Mouse (Mus musculus): ENCODE measurements at regions not wholly inside any gene's neighbourhood (a gene's known extent, or its start where the extent isn't known, plus 50 kb on each side); places are given as distances from the start of the nearest gene placed in this dataset.

DNA sequence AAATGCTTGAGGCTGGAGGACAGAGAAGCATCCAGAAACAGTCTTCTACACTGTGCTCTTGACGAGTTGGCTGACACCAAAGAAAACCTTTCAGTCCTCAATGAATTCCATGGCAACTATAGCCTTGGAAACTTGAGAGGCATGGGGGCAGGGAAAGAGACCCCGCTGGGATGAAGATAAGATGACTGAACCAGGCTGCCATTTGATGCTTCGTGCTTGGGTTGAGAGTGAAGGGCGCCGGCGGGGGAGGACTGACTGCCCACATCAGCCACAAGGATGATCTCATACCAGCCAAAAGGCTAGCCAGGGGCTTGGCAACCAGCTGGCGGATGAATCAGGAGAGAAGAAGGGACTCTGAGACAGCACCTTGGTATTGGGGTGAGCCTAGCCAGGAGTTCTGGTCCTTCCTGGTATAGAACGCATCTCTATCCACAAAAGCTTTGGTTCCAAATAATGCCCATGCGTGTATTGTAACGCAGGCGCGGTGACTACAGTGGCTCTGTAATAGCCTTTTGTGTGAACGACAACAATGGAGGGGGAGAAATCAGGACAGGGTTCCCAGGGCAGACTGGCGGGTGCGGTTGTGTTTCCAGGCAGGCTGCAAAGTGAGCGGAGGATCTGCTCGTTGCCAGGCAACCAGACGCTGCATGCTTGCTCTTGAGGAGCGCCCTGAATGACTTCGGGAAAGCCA is 55.0 kb upstream of the Dars start:
- H3K9ac ChIP-seq (replicated peaks; ENCODE audit: low read depth, low read length) = peak overlapping the region; percentile 44; the same call in 1 of the 2 replicates
- H3K36me3 ChIP-seq (ENCODE audit: control insufficient read depth, insufficient read depth) = no peaks in the 10 kb centered on the region
- no peaks in the 10 kb centered on the region for H3K9me3 ChIP-seq (ENCODE audit: control insufficient read depth, low read length)
- H3K27me3 ChIP-seq (replicated peaks; ENCODE audit: control insufficient read depth, insufficient read depth, low read length) = no peaks in the 10 kb centered on the region
- peak overlapping the region; percentile 69 for H3K4me2 ChIP-seq (ENCODE audit: low read length)
- H3K4me1 ChIP-seq (replicated peaks; ENCODE audit: control insufficient read depth, insufficient read depth, low read length) = peaks cover 15% of the 10 kb centered on the region
- peak overlapping the region; percentile 57 for H3K27ac ChIP-seq (ENCODE audit: low read length)
- H3K4me3 ChIP-seq (replicated peaks; ENCODE audit: low read length) = peak overlapping the region; percentile 40
- peak; percentile 93 for ATAC-seq
- WGBS = under 1% methylated on average over 20 of the region's 20 CpGs

GRCm38 (mm10) chr1:128470786-128471185 is 53.6 kb upstream of the Dars start:
- Histone ChIP-seq H3K9me3 (ENCODE audit: control insufficient read depth, low read length) (no peaks in the 10 kb centered on the region), H3K27ac (ENCODE audit: low read length) (no peak overlapping the region), H3K4me2 (ENCODE audit: low read length) (no peak overlapping the region), H3K27me3 (replicated peaks; ENCODE audit: control insufficient read depth, insufficient read depth, low read length) (no peaks in the 10 kb centered on the region), H3K4me3 (replicated peaks; ENCODE audit: low read length) (no peak overlapping the region), H3K9ac (replicated peaks; ENCODE audit: low read depth, low read length) (no peak overlapping the region), H3K4me1 (replicated peaks; ENCODE audit: control insufficient read depth, insufficient read depth, low read length) (peaks cover 18% of the 10 kb centered on the region), H3K36me3 (ENCODE audit: control insufficient read depth, insufficient read depth) (no peaks in the 10 kb centered on the region)
- 30% methylated on average over 2 of the region's 2 CpGs for WGBS
- ATAC-seq = peak; percentile 24; the same call in 1 of the 2 replicates

DNA sequence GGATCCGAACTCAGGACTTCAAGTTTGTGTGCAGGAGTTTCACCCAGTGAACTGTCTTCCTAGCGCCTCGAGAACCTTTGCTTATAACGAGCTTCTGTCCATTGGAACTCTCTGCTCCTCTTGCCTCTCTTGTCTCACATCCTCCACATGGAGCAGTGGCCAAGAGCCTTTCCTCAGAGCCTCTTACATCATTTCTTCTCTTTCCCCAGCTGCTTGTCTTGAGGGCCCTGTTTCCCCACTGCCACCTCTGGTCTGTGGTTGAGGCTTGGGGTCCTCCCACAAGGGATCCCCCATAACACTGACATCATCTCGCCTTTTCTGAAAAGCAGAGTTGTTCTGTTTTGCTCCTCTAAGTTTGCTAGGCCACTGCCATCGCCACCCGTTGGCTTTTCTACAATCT is 51.9 kb upstream of the Dars start:
- Histone ChIP-seq H3K9me3 (ENCODE audit: control insufficient read depth, low read length) (no peaks in the 10 kb centered on the region), H3K27me3 (replicated peaks; ENCODE audit: control insufficient read depth, insufficient read depth, low read length) (no peaks in the 10 kb centered on the region), H3K9ac (replicated peaks; ENCODE audit: low read depth, low read length) (no peak overlapping the region), H3K4me1 (replicated peaks; ENCODE audit: control insufficient read depth, insufficient read depth, low read length) (peaks cover 18% of the 10 kb centered on the region), H3K27ac (ENCODE audit: low read length) (no peak overlapping the region), H3K4me3 (replicated peaks; ENCODE audit: low read length) (no peak overlapping the region), H3K36me3 (ENCODE audit: control insufficient read depth, insufficient read depth) (no peaks in the 10 kb centered on the region), H3K4me2 (ENCODE audit: low read length) (no peak overlapping the region)
- WGBS = 93% methylated on average over 7 of the region's 7 CpGs
- ATAC-seq = no peak

Measured in forebrain, embryonic 16.5 days (tissue).